Mouse (Mus musculus) testis, postnatal 10 days (tissue): ENCODE data around the gene Clasp1.
A peak's percentile ranks its signal among the peaks of the same experiment; 100 is the strongest.
"Not testable (repeated sequence)": the region's sequence is repeated elsewhere in the genome, so short reads cannot be mapped to it uniquely, and the experiment has no call there.

ENCODE experiments used
- DNase-seq: peaks from one replicate; pipeline ENCODE4 v3.0.0; 2021; ENCODE audit warnings: low spot score

Gene Clasp1

DNA sequence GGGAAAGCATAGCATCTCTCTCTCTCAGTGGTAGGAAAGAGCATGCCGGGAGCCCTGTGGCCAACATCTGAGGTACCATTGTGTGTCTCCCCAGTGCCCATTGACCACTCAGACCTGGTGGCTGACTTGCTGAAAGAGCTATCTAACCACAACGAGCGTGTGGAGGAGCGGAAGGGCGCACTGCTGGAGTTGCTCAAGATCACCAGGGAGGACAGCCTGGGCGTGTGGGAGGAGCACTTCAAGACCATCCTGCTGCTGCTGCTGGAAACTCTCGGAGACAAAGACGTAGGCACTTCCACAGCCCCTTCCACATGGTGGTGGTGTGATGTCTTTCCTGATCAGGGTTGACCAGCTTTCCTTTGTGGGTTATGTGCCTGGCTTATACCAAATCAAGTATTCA, 192.3 kb downstream of the Clasp1 start:
- DNase-seq = no peak

- no peak for DNase-seq
These were observed 200.9 kb downstream of the Clasp1 start for GRCm38 (mm10) chr1:118589721-118590120.

DNA sequence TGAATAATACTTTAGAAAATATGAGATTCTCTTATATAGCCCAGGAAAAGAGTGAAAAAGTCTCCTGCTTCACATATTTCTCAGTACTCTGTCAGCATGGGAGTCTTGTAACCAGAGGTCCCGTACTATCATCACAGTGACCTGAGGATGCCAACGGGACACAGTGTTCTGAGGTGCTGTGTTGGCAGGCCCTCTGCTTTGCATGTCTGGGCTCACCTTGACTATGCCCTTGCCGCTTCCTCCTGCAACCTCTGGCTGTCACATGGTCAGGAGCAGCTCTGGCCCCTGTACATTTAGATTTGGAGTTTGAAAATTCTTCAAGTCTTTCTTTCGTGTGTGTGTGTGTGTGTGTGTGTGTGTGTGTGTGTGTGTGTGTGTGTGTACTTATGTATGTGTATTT, 204.1 kb downstream of the Clasp1 start:
- DNase-seq = no peak

DNA sequence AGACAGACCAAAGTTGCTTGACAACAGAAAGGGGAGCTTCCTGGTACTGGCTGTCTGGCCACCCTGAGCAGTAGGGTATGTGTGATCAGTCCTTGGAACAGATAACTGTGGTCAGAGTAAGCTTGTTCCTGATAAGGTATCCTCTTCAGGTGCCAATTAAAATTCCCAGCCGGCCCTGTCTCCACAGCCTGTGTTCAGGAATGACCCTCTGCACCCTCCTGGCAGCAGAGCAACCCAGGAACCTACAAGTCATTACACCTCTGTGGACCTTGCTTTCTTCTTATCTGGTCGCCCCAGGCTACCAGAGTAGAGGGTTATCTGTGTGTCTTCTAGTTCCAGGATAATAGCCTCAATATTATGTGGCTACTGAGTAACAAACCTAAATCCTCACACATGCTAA, 206.5 kb downstream of the Clasp1 start:
- no peak for DNase-seq

DNA sequence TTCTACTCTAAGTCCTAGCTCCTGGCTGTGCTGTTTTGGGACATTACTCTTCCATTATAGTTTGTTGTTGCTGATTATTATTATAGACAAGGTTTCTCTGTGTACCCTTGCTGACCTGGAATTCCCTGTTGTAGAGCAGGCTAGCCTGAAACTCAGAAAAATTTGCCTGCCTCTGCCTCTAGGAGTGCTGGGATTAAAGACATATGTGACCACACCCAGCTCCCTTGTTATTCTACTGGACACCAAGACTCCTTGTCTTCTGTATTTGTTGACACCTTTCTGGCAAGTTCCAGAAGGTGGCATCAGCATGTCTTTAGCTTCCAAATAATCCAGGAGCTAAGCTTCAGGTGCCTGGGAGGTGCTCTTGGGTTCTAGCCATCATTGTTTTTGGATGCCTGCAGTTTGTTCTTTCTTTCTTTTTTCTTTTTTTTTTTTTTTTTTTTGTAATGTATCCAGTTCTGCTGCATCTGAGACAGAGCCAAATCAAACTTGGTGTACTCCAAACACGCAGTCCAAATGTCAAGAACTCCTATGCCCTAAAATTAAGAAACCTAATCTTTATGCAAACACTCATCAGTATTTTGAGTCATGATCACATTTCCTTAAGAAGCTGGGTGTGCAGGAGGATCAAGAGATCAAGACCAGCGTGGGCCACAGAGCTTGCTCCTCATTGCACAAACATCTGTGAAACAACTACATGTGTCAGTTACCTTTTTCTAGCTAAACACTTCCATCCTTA, 208.8 kb downstream of the Clasp1 start:
- DNase-seq = no peak

- DNase-seq = no peak
These were observed 209.5 kb downstream of the Clasp1 start for GRCm38 (mm10) chr1:118598339-118598738.

DNA sequence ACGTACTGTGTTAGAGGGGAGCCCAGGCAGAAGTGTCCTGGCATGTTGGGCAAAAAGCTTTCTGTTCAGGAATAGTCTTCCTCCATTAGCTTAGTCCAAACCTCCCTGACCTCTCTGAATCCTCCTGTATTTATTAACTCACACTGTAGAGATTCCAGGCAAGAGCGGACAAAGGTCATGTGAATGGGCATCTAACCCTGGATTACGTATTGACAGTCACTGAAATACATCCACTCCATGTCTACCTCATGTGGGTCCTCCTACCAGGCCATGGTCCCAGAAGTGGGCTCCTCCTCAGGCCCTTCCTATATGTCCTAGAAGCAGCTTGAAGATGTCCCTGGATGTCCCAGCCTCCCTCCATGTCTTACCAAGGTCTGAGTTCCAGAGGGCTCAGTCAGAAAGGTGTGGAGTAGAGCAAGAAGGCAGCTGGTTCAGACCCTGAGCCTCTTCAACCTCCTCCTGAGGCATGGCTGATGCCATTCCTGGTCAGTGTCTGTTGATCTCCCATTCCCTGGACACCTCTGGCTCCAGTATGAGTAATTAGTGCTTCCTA, 224.8 kb downstream of the Clasp1 start:
- no peak for DNase-seq

DNA sequence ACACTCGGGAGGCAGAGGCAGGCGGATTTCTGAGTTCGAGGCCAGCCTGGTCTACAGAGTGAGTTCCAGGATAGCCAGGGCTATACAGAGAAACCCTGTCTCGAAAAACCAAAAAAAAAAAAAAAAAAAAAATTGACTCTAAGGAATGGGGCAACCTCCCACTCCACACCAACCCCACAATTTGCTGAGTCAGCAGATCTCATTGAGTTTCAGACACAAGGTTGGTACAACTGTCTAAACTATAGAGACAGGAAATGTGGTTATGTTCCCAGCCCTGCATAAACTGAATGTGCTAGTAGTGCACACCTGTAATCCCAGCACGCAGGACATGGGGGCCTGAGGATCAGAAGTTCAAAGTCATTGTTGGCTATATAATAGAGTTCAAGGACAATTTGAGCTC, 232.2 kb downstream of the Clasp1 start:
- not testable (repeated sequence) for DNase-seq

DNA sequence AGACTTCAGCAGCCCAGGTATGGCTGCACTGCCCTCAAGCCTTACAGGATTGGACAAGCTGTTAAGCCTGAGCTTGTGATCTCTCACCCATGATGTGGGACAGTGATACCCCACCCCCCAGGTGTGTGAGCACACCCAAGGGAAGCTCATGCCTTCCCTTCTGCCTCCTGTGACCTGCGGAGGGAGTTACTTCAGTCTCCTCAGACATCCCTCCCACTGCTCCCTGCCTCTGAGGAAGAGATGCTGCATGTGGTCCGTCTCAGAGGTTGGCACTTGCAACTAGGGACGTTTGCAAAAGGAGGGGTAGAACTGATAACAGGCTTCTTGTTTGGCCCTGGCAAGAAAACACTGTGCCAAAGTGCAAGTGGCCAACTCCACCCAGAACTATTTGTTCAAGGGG, 234.0 kb downstream of the Clasp1 start:
- no peak for DNase-seq

DNA sequence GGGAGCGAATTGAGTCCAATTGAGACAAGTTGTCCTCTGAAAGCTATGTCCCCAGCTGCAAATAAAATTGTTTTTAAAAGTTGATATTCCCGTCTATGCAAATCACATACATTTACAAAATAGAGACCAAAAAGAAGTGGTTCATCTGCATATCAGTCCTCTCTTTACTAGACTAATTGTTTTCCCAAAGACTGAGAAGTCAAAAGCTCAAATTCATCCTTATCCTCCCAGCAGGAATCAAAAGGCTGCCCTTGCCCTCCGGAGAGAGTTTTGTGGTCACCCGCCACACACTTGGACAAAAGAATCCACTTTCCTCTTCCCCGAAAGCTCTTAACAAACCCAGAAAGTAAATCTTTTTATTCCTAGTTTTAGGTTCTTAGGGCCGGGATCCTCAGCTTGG, 236.6 kb downstream of the Clasp1 start:
- DNase-seq = no peak

DNA sequence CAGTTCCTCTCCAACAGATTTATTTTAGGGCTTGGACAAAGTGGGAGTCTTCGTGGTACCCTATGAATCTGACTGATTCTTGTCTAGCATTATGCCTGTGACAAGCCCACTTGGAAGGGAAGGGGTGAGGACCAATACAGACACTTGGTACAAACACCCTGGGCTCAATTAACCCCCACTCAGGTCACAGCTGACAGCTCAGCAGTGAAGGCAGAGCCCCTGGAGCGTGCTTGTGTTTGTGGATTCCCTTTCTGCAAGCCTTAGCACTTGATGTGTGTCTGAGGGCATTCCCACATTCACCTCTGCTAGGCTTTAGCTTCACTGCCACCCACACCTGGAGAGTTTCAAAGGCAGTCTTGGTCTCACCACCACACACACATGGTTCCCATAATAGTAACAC, 237.1 kb downstream of the Clasp1 start:
- DNase-seq = no peak

- DNase-seq = no peak
These were observed 237.6 kb downstream of the Clasp1 start for GRCm38 (mm10) chr1:118626452-118626851.

DNA sequence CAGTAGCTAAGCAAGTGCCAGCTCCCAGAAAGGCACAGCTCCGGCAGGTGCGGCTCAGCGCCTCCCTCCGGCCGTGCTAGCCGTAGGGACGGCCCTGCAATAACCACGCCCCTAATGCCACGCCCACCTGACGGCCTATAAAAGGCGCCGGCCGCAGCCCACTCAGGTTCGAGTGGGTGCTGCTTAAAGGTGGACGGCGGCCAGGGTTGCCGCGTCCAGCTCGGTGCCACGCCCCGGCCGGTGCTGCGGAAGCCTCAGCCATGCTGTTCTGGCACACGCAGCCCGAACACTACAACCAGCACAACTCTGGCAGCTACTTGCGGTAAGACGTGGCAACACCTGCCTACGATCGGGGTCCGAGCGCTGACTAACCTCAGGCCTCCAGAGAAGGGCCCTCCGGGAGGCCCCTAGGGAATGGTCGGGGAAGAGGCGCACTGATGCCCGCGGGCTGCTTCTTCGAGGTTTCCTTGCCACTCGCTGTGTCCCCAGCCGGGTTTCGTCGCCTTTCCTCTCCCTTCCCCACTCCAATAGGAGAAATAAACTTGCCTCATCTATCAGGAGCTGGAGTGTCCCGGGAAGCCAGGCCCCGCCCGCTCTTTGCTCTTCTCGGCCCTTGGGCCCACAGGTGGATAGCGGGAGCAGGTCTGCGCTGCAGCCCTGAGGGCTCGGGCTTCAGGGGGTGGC, 239.1 kb downstream of the Clasp1 start, which contains the start of gene Tfcp2l1:
Gene Tfcp2l1 (plus strand): TSS at position 165 of the 684 bp plus-strand sequence.
- DNase-seq = peak; percentile 94

GRCm38 (mm10) chr1:118633415-118633980, 244.6 kb downstream of the Clasp1 start:
- DNase-seq = no peak

DNA sequence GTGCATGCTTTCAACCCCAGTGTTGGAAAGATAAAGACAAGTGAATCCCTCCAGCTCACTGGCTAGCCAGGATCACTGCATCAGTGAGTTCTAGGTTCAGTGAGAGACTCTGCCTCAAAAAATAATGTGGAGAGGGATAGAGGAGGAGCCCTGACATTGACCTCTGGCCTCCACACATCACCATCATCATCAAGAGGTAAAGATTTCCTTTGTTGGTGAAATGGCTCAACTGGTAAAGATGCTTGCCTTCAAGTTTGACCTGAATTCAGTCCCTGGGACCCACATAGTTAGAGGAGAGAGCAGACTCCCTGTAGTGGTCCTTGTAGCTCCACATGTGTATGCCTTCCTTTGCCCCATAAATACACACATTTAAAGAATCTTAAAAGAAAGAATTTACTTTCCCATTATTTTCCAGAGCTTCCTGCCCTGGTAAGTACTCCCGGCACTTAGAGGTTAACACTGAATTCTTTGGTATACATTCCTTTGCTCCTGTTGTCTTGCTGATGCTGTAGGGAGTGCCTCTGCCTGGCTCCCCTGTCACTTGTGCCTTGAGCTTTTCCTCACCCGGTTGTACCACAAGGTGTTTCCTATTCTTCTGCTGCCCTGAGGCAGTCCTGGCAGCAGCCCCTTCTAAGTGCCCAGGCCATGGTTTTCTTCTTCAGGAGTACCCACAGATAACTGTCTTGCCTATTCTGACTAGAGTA, 253.6 kb downstream of the Clasp1 start:
- DNase-seq = no peak

DNA sequence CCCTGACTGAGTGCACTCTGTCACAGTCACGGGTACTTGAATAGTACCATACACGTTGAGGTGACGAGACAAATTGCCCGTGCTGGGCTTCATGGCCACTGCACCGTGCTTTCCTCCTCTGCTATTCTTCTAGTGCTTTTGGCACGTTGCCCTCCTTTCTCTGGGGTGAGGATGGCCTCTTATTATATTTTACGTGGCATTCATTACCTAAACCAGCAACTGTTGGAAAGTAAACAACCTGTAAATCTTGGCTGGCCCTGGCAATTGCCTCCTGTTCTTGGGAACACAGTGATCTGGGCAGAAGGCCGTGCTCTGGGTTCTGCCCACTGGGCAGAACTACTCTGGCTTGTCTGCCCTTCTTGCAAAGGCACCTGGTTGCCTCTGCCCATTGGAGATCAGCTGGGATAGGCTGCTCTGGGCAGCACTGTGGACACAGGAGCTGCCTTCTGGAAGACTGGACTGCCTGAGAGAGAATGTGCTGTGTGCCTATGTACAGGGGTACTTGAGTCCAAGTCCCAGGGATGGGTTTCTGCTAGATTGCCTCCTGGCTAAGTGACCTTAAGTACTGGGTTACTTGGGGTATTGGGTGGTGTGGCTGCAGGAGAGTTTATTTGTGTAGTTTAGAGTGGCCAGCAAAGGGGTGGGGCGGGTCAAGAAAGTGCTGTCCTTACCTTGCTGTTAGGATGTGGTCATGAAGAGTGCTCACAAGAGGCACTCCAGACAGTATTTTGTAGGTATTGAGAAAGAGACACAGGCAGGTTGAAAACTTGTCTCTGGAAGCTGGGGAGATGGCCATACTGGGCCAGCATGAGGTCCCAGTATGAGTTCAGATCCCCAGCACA, 254.5 kb downstream of the Clasp1 start:
- no peak for DNase-seq

GRCm38 (mm10) chr1:118645701-118646100, 256.8 kb downstream of the Clasp1 start:
- DNase-seq = no peak

- DNase-seq = no peak
These were observed 259.2 kb downstream of the Clasp1 start for GRCm38 (mm10) chr1:118648015-118648414.

- no peak for DNase-seq
These were observed 261.3 kb downstream of the Clasp1 start for GRCm38 (mm10) chr1:118649933-118650770.

GRCm38 (mm10) chr1:118650771-118651080, 261.9 kb downstream of the Clasp1 start:
- no peak for DNase-seq

- DNase-seq = no peak
These were observed 269.9 kb downstream of the Clasp1 start for GRCm38 (mm10) chr1:118658716-118659115.
